Mouse (Mus musculus) mature B cell (primary cell): Measurements from ENCODE around the gene Serpinb7.

Experiments
- in situ Hi-C: fragments of 300-500 bp; cut with MboI; formaldehyde crosslinking; loops from 2 replicates; pipeline ENCODE4 v1.14.3; 2019

The Serpinb7 gene

GRCm38 (mm10) chr1:107489577-107489976 lies 90.1 kb downstream of the Serpinb7 start:
- in situ Hi-C loops = no loop called here

- in situ Hi-C loops = no loop called here
These were observed 97.3 kb downstream of the Serpinb7 start for GRCm38 (mm10) chr1:107496789-107497188.

GRCm38 (mm10) chr1:107502025-107502424 lies 102.6 kb downstream of the Serpinb7 start:
- in situ Hi-C loops = no loop called here
